Mouse (Mus musculus): ENCODE data around the gene Fbxo36. TPM values are rescaled to one million over a fixed set of nuclear protein-coding genes. Genes with fewer than 3 reads are reported as not detected.

Gene Fbxo36
- 4.4 and 6.5 TPM in 2 replicates for polyA plus RNA-seq (2015; fragmentation: Nextera tagmentation; extraction: Ambion mirVana)

GRCm38 (mm10) chr1:84839309-84840017 is at the start of gene Fbxo36:
Fbxo36 (plus strand) TSS chr1:84839841.
- no peaks in the 10 kb centered on the region for H3K36me3 ChIP-seq
- peak within 1 kb of the TSS; percentile 73 for H3K4me3 ChIP-seq
- H3K9ac ChIP-seq (replicated peaks) = peak within 1 kb of the TSS; percentile 80
- no peaks in the 10 kb centered on the region for H3K9me3 ChIP-seq
- no peaks in the 10 kb centered on the region for H3K27me3 ChIP-seq
- peaks cover 28% of the 10 kb centered on the region for H3K4me1 ChIP-seq
- WGBS = under 1% methylated on average over 53 of the region's 54 CpGs
- ATAC-seq (replicated peaks) = peak; percentile 86
- peak within 1 kb of the TSS; percentile 99 for H3K27ac ChIP-seq (replicated peaks)
- peak within 1 kb of the TSS; percentile 72 for H3K4me2 ChIP-seq (replicated peaks)

GRCm38 (mm10) chr1:84791393-84791792 is 48.2 kb upstream of the Fbxo36 start:
- H3K4me3 ChIP-seq = no peak overlapping the region
- 96% methylated on average over 2 of the region's 2 CpGs for WGBS
- H3K9ac ChIP-seq (replicated peaks) = no peak overlapping the region
- no peaks in the 10 kb centered on the region for H3K9me3 ChIP-seq
- no peak overlapping the region for H3K4me2 ChIP-seq (replicated peaks)
- no peaks in the 10 kb centered on the region for H3K4me1 ChIP-seq
- H3K27me3 ChIP-seq = no peaks in the 10 kb centered on the region
- no peak overlapping the region for H3K27ac ChIP-seq (replicated peaks)
- peaks cover 41% of the 10 kb centered on the region for H3K36me3 ChIP-seq
- ATAC-seq (replicated peaks) = no peak

GRCm38 (mm10) chr1:84795335-84795734 is 44.3 kb upstream of the Fbxo36 start:
- Histone ChIP-seq H3K4me2 (replicated peaks) (no peak overlapping the region), H3K9me3 (no peaks in the 10 kb centered on the region), H3K4me1 (no peaks in the 10 kb centered on the region), H3K9ac (replicated peaks) (no peak overlapping the region), H3K27ac (replicated peaks) (no peak overlapping the region), H3K4me3 (no peak overlapping the region), H3K36me3 (peaks cover 34% of the 10 kb centered on the region), H3K27me3 (no peaks in the 10 kb centered on the region)
- 88% methylated on average over 7 of the region's 7 CpGs for WGBS
- no peak for ATAC-seq (replicated peaks)

- H3K9me3 ChIP-seq = no peaks in the 10 kb centered on the region
- no peaks in the 10 kb centered on the region for H3K4me1 ChIP-seq
- H3K9ac ChIP-seq (replicated peaks) = no peak overlapping the region
- H3K4me3 ChIP-seq = no peak overlapping the region
- peaks cover 1% of the 10 kb centered on the region; the same call in 1 of the 2 replicates for H3K36me3 ChIP-seq
- H3K27ac ChIP-seq (replicated peaks) = no peak overlapping the region
- H3K27me3 ChIP-seq = no peaks in the 10 kb centered on the region
- no peak for ATAC-seq (replicated peaks)
- no peak overlapping the region for H3K4me2 ChIP-seq (replicated peaks)
These were observed 40.5 kb upstream of the Fbxo36 start for GRCm38 (mm10) chr1:84799166-84799565.

GRCm38 (mm10) chr1:84803788-84804187 is 35.9 kb upstream of the Fbxo36 start:
- Histone ChIP-seq H3K27me3 (no peaks in the 10 kb centered on the region), H3K27ac (replicated peaks) (no peak overlapping the region), H3K9ac (replicated peaks) (no peak overlapping the region), H3K36me3 (no peaks in the 10 kb centered on the region), H3K4me3 (no peak overlapping the region), H3K9me3 (no peaks in the 10 kb centered on the region), H3K4me2 (replicated peaks) (no peak overlapping the region), H3K4me1 (no peaks in the 10 kb centered on the region)
- WGBS = 96% methylated on average over 1 of the region's 1 CpGs
- no peak for ATAC-seq (replicated peaks)

- ATAC-seq (replicated peaks) = no peak
- Histone ChIP-seq H3K4me2 (replicated peaks) (no peak overlapping the region), H3K27me3 (no peaks in the 10 kb centered on the region), H3K4me1 (no peaks in the 10 kb centered on the region), H3K9ac (replicated peaks) (no peak overlapping the region), H3K36me3 (peaks cover 9% of the 10 kb centered on the region), H3K9me3 (no peaks in the 10 kb centered on the region), H3K27ac (replicated peaks) (no peak overlapping the region), H3K4me3 (no peak overlapping the region)
- 93% methylated on average over 1 of the region's 1 CpGs for WGBS
These were observed 22.0 kb upstream of the Fbxo36 start for GRCm38 (mm10) chr1:84817596-84817995.

- no peak overlapping the region for H3K9ac ChIP-seq (replicated peaks)
- H3K4me2 ChIP-seq (replicated peaks) = no peak overlapping the region
- no peak overlapping the region for H3K27ac ChIP-seq (replicated peaks)
- H3K4me1 ChIP-seq = no peaks in the 10 kb centered on the region
- H3K27me3 ChIP-seq = no peaks in the 10 kb centered on the region
- H3K4me3 ChIP-seq = no peak overlapping the region
- peaks cover 15% of the 10 kb centered on the region; the same call in 1 of the 2 replicates for H3K36me3 ChIP-seq
- ATAC-seq (replicated peaks) = no peak
- H3K9me3 ChIP-seq = no peaks in the 10 kb centered on the region
- 92% methylated on average over 2 of the region's 2 CpGs for WGBS
These were observed 14.6 kb upstream of the Fbxo36 start for GRCm38 (mm10) chr1:84825091-84825490.

- no peaks in the 10 kb centered on the region for H3K27me3 ChIP-seq
- no peak overlapping the region for H3K27ac ChIP-seq (replicated peaks)
- peaks cover 7% of the 10 kb centered on the region; the same call in 1 of the 2 replicates for H3K36me3 ChIP-seq
- WGBS = 6% methylated on average over 20 of the region's 20 CpGs
- ATAC-seq (replicated peaks) = no peak
- no peaks in the 10 kb centered on the region for H3K9me3 ChIP-seq
- peaks cover 28% of the 10 kb centered on the region for H3K4me1 ChIP-seq
- peak overlapping the region; percentile 80 for H3K9ac ChIP-seq (replicated peaks)
- peak overlapping the region; percentile 73 for H3K4me3 ChIP-seq
- peak overlapping the region; percentile 68 for H3K4me2 ChIP-seq (replicated peaks)
These were observed 2.0 kb upstream of the Fbxo36 start for GRCm38 (mm10) chr1:84837523-84838145.

- Histone ChIP-seq H3K4me3 (peak overlapping the region; percentile 73), H3K4me2 (replicated peaks) (peak overlapping the region; percentile 68), H3K9ac (replicated peaks) (peak overlapping the region; percentile 80), H3K27ac (replicated peaks) (peak overlapping the region; percentile 99), H3K36me3 (peaks cover 3% of the 10 kb centered on the region; the same call in 1 of the 2 replicates), H3K27me3 (no peaks in the 10 kb centered on the region), H3K9me3 (no peaks in the 10 kb centered on the region), H3K4me1 (peaks cover 28% of the 10 kb centered on the region)
- ATAC-seq (replicated peaks) = peak; percentile 20
- whole genome bisulfite sequencing = under 1% methylated on average over 20 of the region's 22 CpGs
These were observed 1.5 kb upstream of the Fbxo36 start for GRCm38 (mm10) chr1:84838156-84838555.

GRCm38 (mm10) chr1:84838621-84839151 is 955 bp upstream of the Fbxo36 start:
- Histone ChIP-seq H3K4me3 (peak overlapping the region; percentile 73), H3K9me3 (no peaks in the 10 kb centered on the region), H3K27ac (replicated peaks) (peak overlapping the region; percentile 99), H3K4me1 (peaks cover 28% of the 10 kb centered on the region), H3K4me2 (replicated peaks) (peak overlapping the region; percentile 68), H3K36me3 (no peaks in the 10 kb centered on the region), H3K27me3 (no peaks in the 10 kb centered on the region), H3K9ac (replicated peaks) (peak overlapping the region; percentile 80)
- ATAC-seq (replicated peaks) = peak; percentile 76
- WGBS = 0% methylated on average over 44 of the region's 44 CpGs

- under 1% methylated on average over 39 of the region's 39 CpGs for WGBS
- Histone ChIP-seq H3K9ac (replicated peaks) (peak within 1 kb of the TSS; percentile 80), H3K4me3 (peak within 1 kb of the TSS; percentile 73), H3K9me3 (no peaks in the 10 kb centered on the region), H3K4me1 (peaks cover 28% of the 10 kb centered on the region), H3K27me3 (no peaks in the 10 kb centered on the region), H3K4me2 (replicated peaks) (peak within 1 kb of the TSS; percentile 72), H3K27ac (replicated peaks) (peak within 1 kb of the TSS; percentile 99), H3K36me3 (no peaks in the 10 kb centered on the region)
- ATAC-seq (replicated peaks) = no peak; the same call in none of the 2 replicates
These were observed 500 bp downstream of the Fbxo36 start, which contains the start of gene Trip12 for GRCm38 (mm10) chr1:84840018-84840664. Trip12 (minus strand) TSS chr1:84840516.

GRCm38 (mm10) chr1:84841061-84841460 is 1.4 kb downstream of the Fbxo36 start:
- no peak for ATAC-seq (replicated peaks)
- Histone ChIP-seq H3K4me1 (peaks cover 28% of the 10 kb centered on the region), H3K27me3 (no peaks in the 10 kb centered on the region), H3K36me3 (no peaks in the 10 kb centered on the region), H3K4me3 (peak overlapping the region; percentile 73), H3K9ac (replicated peaks) (no peak overlapping the region), H3K9me3 (no peaks in the 10 kb centered on the region), H3K4me2 (replicated peaks) (peak overlapping the region; percentile 72), H3K27ac (replicated peaks) (no peak overlapping the region)
- WGBS = 66% methylated on average over 3 of the region's 3 CpGs

Data from forebrain, embryonic 15.5 days (tissue).